Mouse (Mus musculus): Measurements from ENCODE around the gene B3gat3. TPM values are rescaled to one million over a fixed set of nuclear protein-coding genes. Genes with fewer than 3 reads are reported as not detected.

The B3gat3 gene
- polyA plus RNA-seq, 1 experiment = 66.3 TPM

GRCm38 (mm10) chr19:8920836-8921291 lies 690 bp downstream of the B3gat3 start:
- H3K79me2 ChIP-seq (ENCODE audit: control insufficient read depth, insufficient read depth) = peaks cover 35% of the 10 kb centered on the region
- peak overlapping the region; percentile 62 for H3ac ChIP-seq (ENCODE audit: control insufficient read depth, insufficient read length)
- H3K36me3 ChIP-seq (ENCODE audit: control insufficient read depth, insufficient read depth) = peaks cover 14% of the 10 kb centered on the region
- no peak for TF ChIP-seq MYOD1 (IDR thresholded peaks at IDR 0.05; ENCODE audit: control insufficient read depth in 1 of 3, insufficient read length in 2 of 3, low read depth in 2 of 3)
- TF ChIP-seq CEBPB (IDR thresholded peaks at IDR 0.05; ENCODE audit: insufficient read depth, poor library complexity, severe bottlenecking) = no peak
- TF ChIP-seq POLR2AphosphoS2 (IDR thresholded peaks at IDR 0.05; ENCODE audit: insufficient read length, low read depth) = no peak
- TF ChIP-seq USF1 (IDR thresholded peaks at IDR 0.05; ENCODE audit: low read depth) = peak; percentile 97
- no peak for TF ChIP-seq POLR2A (IDR thresholded peaks at IDR 0.05; ENCODE audit: insufficient read length, low read depth)
- H3K4me3 ChIP-seq = peak overlapping the region; percentile 81
- H3K4me2 ChIP-seq (ENCODE audit: low read depth) = peak overlapping the region; percentile 97
- no peaks in the 10 kb centered on the region for H3K27me3 ChIP-seq (ENCODE audit: control insufficient read depth, insufficient read depth, insufficient read length)

- H3ac ChIP-seq (ENCODE audit: control insufficient read depth, insufficient read length) = no peak overlapping the region
- H3K79me2 ChIP-seq (ENCODE audit: control insufficient read depth, insufficient read depth) = peaks cover 35% of the 10 kb centered on the region
- H3K4me3 ChIP-seq = peak overlapping the region; percentile 81
- no peaks in the 10 kb centered on the region for H3K27me3 ChIP-seq (ENCODE audit: control insufficient read depth, insufficient read depth, insufficient read length)
- TF ChIP-seq E2F4 (IDR thresholded peaks at IDR 0.05; ENCODE audit: insufficient read depth) (no peak), TCF12 (IDR thresholded peaks at IDR 0.05; ENCODE audit: insufficient read depth, poor library complexity, severe bottlenecking) (no peak), CEBPB (IDR thresholded peaks at IDR 0.05; ENCODE audit: insufficient read depth, poor library complexity, severe bottlenecking) (no peak), MYOG (IDR thresholded peaks at IDR 0.05; ENCODE audit: control insufficient read depth in 1 of 3, insufficient read depth in 1 of 3, insufficient read length in 2 of 3, low read depth in 2 of 3) (no peak)
- H3K4me2 ChIP-seq (ENCODE audit: low read depth) = peak overlapping the region; percentile 97
- peaks cover 14% of the 10 kb centered on the region for H3K36me3 ChIP-seq (ENCODE audit: control insufficient read depth, insufficient read depth)
Measured at GRCm38 (mm10) chr19:8921741-8922140, 1.6 kb downstream of the B3gat3 start.

GRCm38 (mm10) chr19:8926766-8927165 lies 6.6 kb downstream of the B3gat3 start:
- no peak overlapping the region for H3K4me3 ChIP-seq
- H3K27me3 ChIP-seq (ENCODE audit: control insufficient read depth, insufficient read depth, insufficient read length) = no peaks in the 10 kb centered on the region
- TF ChIP-seq MYOD1 (IDR thresholded peaks at IDR 0.05; ENCODE audit: control insufficient read depth in 1 of 3, insufficient read length in 2 of 3, low read depth in 2 of 3) (peak in 1 of 3 experiments; percentile 70), MAX (IDR thresholded peaks at IDR 0.05; ENCODE audit: low read depth) (no peak), POLR2A (IDR thresholded peaks at IDR 0.05; ENCODE audit: insufficient read length, low read depth) (no peak), MYOG (IDR thresholded peaks at IDR 0.05; ENCODE audit: control insufficient read depth in 1 of 3, insufficient read depth in 1 of 3, insufficient read length in 2 of 3, low read depth in 2 of 3) (peak in 2 of 3 experiments; percentile 3 to 85), SRF (IDR thresholded peaks at IDR 0.05; ENCODE audit: control insufficient read depth, insufficient read length, low read depth) (no peak)
- peaks cover 26% of the 10 kb centered on the region for H3K79me2 ChIP-seq (ENCODE audit: control insufficient read depth, insufficient read depth)
- H3ac ChIP-seq (ENCODE audit: control insufficient read depth, insufficient read length) = no peak overlapping the region
- peaks cover 14% of the 10 kb centered on the region for H3K36me3 ChIP-seq (ENCODE audit: control insufficient read depth, insufficient read depth)
- peak overlapping the region; percentile 27 for H3K4me2 ChIP-seq (ENCODE audit: low read depth)

- H3K4me2 ChIP-seq (ENCODE audit: low read depth) = no peak overlapping the region
- H3K27me3 ChIP-seq (ENCODE audit: control insufficient read depth, insufficient read depth, insufficient read length) = no peaks in the 10 kb centered on the region
- H3K4me3 ChIP-seq = no peak overlapping the region
- H3ac ChIP-seq (ENCODE audit: control insufficient read depth, insufficient read length) = no peak overlapping the region
- H3K36me3 ChIP-seq (ENCODE audit: control insufficient read depth, insufficient read depth) = peaks cover 13% of the 10 kb centered on the region
- H3K79me2 ChIP-seq (ENCODE audit: control insufficient read depth, insufficient read depth) = peaks cover 14% of the 10 kb centered on the region
- no peak for TF ChIP-seq MAX (IDR thresholded peaks at IDR 0.05; ENCODE audit: low read depth)
- TF ChIP-seq REST (IDR thresholded peaks at IDR 0.05; ENCODE audit: insufficient read depth, insufficient read length) = no peak
- TF ChIP-seq E2F4 (IDR thresholded peaks at IDR 0.05; ENCODE audit: insufficient read depth) = no peak
- TF ChIP-seq SRF (IDR thresholded peaks at IDR 0.05; ENCODE audit: control insufficient read depth, insufficient read length, low read depth) = no peak
- TF ChIP-seq USF1 (IDR thresholded peaks at IDR 0.05; ENCODE audit: low read depth) = no peak
- no peak for TF ChIP-seq POLR2AphosphoS2 (IDR thresholded peaks at IDR 0.05; ENCODE audit: insufficient read length, low read depth)
- no peak for TF ChIP-seq POLR2A (IDR thresholded peaks at IDR 0.05; ENCODE audit: insufficient read length, low read depth)
- TF ChIP-seq CEBPB (IDR thresholded peaks at IDR 0.05; ENCODE audit: insufficient read depth, poor library complexity, severe bottlenecking) = no peak
- TF ChIP-seq TCF3 (IDR thresholded peaks at IDR 0.05; ENCODE audit: insufficient read length, low read depth) = no peak
- no peak for TF ChIP-seq MYOD1 (IDR thresholded peaks at IDR 0.05; ENCODE audit: control insufficient read depth in 1 of 3, insufficient read length in 2 of 3, low read depth in 2 of 3)
- no peak for TF ChIP-seq TCF12 (IDR thresholded peaks at IDR 0.05; ENCODE audit: insufficient read depth, poor library complexity, severe bottlenecking)
- TF ChIP-seq MYOG (IDR thresholded peaks at IDR 0.05; ENCODE audit: control insufficient read depth in 1 of 3, insufficient read depth in 1 of 3, insufficient read length in 2 of 3, low read depth in 2 of 3) = no peak
Measured at GRCm38 (mm10) chr19:8927891-8928525, 7.8 kb downstream of the B3gat3 start.

- peaks cover 7% of the 10 kb centered on the region for H3K79me2 ChIP-seq (ENCODE audit: control insufficient read depth, insufficient read depth)
- peaks cover 10% of the 10 kb centered on the region for H3K36me3 ChIP-seq (ENCODE audit: control insufficient read depth, insufficient read depth)
- H3K4me2 ChIP-seq (ENCODE audit: low read depth) = peak overlapping the region; percentile 96
Measured at GRCm38 (mm10) chr19:8928689-8929223, 8.6 kb downstream of the B3gat3 start.

More at GRCm38 (mm10) chr19:8928689-8929223, 8.6 kb downstream of the B3gat3 start:
- Histone ChIP-seq H3ac (ENCODE audit: control insufficient read depth, insufficient read length) (peak overlapping the region; percentile 76), H3K27me3 (ENCODE audit: control insufficient read depth, insufficient read depth, insufficient read length) (no peaks in the 10 kb centered on the region), H3K4me3 (peak overlapping the region; percentile 51)
- TF ChIP-seq POLR2AphosphoS2 (IDR thresholded peaks at IDR 0.05; ENCODE audit: insufficient read length, low read depth) = peak; percentile 52
- no peak for TF ChIP-seq MAX (IDR thresholded peaks at IDR 0.05; ENCODE audit: low read depth)
- peak; percentile 10 for TF ChIP-seq REST (IDR thresholded peaks at IDR 0.05; ENCODE audit: insufficient read depth, insufficient read length)
